Mouse (Mus musculus) retina, embryonic 14.5 days (tissue): ENCODE measurements at regions not wholly inside any gene's neighbourhood (a gene's known extent, or its start where the extent isn't known, plus 50 kb on each side); places are given as distances from the start of the nearest gene placed in this dataset.

ENCODE experiments used
- DNase-seq: peaks from one replicate; pipeline ENCODE4 v3.0.0-alpha.2; 2015; ENCODE audit warnings: low spot score

DNA sequence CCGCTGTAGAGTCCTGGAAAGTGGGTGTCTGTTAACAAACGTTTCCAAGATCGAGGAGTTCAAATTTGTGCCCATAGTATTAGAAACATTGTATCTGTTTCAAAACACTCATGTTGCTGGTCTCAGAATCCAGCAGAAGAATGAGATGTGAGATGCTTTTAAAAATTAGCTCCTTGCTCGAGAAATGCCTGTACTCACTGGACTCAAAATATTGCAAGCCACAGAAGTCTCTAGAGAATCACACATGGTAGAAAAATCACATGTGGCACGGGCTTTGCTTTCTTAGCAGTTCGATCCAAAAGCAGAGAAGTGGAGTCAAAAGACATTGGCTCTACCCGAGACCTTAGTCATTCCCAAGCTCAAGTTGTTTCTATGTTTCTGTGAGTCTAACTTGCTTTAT, 67.0 kb upstream of the Cpsf6 start:
- DNase-seq, result no peak

DNA sequence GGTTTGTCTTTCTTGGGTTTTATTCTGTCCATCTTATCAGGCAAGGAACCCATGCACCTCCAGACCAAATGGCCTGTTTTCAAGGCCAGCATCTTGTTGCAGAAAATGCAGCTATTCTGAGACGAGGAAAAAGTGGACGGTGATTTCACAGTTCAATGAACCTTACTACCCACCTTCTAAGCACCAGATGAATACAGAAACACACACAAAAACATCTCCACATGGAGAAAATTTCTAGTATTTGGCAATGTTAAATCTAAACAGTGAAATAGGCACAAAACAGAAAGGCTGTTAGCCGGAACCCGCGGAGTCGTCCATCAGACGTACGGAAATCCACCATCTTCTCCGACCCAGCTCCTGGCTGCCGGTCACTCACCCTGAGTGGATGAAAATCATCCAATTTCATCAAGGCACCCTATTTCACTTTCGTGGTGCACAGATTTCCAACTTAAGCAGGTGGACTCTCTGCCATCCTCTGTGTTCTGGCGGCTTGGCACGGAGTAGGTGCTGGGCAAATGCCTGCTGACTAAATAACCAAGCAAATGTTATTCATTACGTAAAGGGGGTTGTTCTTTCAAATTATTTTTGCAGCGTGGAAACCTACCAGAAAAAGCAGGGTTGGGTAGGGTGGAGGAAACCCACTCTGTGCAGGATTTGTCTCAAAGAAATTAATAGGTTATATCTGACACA, 66.1 kb upstream of the Cpsf6 start:
- DNase-seq, result no peak

DNA sequence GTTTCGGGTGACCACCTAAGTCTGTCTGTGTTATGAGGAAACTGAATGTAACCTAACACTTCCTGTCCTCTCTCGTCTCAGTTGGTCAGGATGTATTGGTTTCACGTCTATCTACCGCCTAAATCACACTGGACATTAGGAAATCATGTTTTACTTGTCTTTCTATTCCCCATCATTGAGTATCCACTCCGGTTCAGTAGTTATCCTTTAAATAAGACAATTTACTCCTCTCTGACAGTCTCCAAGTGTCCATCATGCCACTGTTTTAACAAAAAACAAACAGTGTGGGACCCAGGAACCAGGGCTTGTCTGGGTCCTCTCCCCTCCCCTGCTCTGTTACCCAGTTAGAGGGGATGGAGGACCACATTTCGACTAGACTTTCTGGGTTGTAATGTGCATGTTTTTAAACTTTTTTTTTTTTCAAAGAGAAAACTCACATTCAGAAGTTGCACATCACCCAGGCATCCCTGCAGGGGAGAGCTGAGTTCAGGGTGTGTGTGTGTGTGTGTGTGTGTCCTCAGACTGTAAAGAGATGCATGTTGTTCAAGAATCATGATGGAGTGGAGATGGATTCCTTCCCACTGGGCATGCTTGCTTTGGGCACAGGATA, 65.5 kb upstream of the Cpsf6 start:
- no peak for DNase-seq

DNA sequence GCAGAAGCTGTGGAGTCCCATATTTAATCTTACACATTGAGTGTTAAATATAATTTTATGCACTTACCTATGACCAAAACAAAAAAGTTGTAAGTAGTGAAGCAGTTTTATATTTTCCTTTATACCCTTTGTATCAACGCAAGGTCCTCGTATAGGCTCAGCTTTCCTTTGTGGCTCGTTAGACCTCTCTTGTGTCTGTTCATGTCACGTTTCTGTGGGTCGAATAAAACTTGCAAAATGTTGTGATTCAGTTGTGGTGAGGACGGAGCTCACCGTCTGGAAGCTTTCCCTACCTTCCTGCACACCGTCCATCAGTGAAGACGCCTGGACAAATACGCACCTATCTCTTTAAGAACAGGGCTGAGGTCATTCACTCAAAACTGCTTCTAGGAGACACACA, 64.9 kb upstream of the Cpsf6 start:
- DNase-seq, result no peak

DNA sequence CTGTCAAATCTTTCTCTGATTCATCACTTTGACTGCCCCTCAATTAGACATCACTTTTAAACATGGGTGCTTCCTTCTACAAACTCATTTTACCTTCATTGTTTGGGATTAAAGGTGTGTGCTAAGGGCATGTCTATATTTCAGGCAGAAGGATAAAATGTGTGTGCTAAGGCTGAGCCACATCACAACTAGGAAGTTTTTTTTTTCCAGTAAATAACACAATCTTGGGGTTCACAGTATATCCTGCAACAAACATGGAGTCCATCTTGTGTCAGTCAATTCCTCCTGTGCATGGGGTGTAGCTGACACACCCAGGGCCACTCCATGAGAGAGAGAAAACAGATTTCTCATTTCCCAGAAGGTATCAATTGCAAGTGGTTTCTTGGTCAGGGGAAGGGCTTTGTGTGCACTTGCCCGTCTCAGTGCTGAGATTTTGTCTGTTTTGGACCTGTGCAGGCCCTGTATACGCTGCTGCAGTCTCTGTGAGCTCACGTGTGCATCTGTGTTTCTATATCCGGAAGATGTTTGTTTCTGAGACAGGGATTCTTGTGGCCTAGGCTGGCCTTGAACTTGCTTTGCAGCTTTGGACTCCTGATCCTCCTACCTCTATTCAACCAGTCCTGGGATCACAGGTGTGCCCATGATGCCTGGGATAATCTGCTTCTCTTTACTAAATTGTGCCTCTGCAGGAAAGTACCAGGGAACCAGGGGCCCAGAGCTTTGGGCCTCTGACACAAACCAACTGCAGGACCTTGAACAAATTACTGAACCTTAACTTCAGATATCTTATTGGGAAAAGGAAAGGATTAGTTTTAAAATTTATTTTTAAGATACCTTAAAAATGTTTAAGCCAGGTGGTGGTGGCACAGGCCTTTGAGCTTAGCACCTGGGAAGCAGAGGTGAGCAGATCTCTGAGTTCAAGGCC, 63.9 kb upstream of the Cpsf6 start:
- no peak for DNase-seq

DNA sequence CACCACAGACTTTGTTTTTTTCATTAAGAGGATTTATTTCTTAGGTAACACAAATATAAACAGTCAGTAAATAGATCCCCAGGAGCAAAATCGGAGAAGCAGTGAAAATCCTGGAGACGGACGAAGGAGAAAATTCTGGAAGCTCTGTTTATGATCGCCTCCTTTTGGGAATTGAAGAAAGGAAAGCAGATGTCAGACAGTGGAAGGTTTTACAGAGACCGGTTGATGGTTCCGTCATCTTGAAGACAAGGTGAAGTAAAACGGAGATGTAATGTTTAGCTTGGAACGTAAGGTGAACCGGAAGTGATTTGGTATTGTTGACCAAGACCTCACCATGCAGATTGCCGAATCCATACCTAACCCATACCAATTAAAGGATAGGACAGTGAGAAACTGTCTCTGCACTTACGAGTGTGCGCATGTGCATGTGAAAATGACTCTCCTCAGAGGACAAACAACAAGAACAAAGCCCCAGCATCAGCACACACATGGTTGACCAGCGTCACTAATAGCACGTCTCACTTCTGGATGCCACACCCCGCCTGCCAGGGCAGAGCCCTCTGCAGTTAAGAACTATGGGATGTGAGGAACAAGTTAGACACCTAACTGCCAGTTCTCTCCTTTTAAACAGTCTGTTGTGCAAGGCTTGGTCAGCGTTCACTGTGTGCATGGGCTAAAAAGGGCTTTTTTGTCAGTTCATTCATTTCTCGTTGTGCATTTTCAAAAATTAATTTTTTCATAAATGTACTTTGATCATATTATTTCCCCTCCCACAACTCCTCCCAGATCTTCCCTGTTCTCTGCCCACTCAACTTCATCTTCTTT, 62.4 kb upstream of the Cpsf6 start:
- DNase-seq, result no peak

DNA sequence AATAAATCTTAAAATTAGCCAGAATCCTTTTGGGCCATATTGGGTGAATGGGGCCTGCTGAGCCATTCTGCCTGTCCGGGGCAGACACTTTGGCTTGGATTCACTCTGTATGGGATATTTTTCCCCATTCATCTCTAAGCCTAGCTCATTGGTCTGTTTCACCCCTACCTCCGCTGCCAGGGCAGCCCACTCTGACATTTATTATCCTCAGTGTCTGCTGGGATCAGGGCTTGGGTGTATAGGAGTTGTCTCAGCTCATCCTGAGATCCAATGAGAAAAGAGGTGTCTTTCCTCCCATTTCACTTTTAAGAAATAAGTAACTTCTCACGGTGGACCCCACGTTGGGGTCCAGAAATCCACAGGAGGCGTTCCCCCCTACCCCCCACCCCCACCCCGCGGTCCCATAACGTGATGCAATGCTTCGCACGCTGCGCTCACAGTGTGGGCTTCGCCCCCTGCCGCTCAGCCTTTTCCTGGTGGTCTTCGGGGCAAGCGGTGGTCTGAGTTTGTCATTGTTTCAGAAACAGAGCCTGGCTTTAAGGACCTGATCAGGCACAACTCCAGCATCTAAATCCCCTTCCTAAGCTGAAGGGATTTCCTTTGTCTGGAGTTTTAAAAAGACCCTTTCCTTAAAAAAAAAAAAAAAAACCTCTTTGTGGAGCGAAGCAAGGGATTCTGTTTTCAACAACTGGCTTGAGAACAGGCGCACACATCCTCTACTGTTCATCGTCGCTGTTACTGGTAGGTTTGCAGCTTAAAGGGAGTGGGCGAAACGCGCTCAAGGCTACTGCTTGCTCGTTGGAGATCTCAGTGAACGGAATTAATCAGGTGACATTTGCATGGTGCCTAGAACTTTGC, 61.5 kb upstream of the Cpsf6 start:
- DNase-seq, result no peak

DNA sequence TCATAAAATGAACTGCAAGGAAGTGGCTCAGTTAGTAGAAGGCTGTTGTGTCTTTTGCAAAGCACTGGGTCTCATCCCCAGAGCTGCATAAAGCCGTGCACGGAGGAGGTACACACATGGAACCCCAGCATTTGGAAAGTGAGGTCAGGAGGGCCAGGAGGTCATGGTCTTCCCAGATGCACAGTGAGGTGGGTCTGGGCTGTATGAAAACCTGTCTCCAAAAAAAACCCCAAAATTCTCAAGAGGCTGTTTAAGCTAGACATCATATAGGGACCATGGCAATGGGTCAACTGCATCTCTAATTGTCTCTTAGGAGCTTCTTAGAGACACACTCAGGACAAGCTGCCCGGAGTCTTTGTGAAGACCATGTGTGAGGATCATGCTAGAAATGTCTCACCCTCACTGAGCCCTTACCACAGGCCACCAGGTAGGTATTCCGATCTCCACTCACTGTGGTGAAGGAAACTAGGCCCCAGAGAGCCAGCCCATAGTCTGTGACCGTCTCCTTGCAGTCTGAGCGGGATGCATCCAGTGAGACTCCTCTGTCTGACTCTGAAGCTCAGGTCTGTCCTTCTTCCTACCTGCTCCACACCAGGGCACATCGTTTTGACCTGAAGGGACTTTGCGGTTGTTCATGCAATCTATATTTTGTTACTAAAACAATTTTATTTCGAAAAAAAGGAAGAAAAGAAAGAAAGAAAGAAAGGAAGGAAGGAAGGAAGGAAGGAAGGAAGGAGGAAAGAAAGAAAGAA, 60.6 kb upstream of the Cpsf6 start:
- DNase-seq, result no peak

DNA sequence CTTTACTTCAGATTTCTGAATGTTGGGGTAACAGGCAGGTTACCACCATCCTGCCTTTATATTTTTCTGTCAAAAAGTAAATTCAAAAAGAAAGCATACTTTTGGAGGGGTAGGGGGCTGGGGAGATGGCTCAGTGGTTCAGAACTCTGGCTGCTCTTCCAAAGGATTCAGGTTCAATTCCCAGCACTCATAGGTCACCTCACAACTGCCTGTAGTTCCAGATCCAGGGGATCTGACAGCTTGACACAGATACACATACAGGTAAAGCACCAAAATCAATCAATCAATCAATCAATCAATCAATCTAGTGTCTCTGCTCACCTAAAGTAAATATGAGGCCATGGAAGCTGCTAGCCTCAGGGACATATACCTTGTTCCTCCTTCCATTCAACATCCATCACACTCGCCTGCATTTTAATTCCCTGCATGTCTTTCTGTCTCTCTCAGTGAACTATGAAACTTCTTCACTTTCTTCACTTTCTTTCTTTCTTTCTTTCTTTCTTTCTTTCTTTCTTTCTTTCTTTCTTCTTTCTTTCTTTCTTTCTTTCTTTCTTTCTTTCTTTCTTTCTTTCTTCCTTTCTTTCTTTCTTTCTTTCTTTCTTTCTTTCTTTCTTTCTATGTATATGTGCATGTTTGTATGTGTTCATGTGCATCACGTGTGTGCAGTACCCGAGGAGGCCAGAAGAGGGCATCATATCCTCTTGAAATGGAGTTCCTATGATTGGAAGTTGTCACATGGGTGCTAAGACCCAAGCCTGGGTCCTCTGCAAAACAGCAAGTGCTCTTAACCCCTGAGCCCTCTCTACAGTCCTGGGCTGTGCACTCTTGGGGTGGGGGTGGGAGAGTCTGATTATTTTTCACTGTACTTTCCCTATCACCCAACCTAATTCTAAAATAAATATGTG, 59.6 kb upstream of the Cpsf6 start:
- no peak for DNase-seq

DNA sequence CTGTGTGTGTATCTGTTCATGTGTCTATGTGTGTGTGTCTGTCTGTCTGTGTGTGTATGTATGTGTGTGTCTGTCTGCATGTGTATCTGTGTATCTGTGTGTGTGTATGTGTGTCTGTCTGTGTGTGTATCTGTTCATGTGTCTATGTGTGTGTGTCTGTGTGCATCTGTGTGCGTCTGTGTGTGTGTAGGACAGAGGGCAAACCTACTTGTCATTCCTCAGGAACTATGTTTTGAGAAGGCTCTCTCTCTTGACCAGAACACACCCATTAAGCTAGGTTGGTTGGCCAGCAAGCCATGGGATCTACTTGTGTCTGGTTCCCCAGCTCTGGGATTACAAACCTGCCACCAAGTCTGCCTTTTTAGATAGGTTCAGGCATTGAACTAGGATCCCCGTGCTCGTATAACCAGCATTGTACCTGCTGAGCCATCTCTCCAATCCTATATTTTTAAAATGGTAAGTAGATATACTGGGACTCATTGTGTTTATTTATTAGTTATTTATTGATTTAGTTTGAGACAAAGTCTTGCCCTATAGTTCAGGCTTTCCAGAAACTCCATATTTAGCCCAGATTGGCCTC, 58.9 kb upstream of the Cpsf6 start:
- no peak for DNase-seq

DNA sequence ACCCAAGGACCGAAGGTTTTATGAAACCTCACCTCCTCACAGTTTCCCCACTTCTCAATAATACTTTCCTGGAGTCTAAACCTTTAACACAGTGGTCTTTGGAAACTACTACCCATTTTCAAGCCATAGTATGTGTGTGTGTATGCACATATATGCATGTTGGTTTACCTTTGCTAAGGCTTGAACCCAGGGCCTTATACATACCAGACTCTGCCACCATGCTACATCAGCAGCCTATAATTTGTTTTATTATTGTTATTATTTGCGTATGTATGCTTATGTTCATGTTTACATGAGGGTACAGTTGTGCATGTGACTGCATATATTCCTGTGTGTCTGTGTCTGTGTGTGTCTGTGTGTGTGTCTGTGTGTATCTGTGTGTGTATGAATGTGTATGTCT, 58.2 kb upstream of the Cpsf6 start:
- DNase-seq, result no peak

DNA sequence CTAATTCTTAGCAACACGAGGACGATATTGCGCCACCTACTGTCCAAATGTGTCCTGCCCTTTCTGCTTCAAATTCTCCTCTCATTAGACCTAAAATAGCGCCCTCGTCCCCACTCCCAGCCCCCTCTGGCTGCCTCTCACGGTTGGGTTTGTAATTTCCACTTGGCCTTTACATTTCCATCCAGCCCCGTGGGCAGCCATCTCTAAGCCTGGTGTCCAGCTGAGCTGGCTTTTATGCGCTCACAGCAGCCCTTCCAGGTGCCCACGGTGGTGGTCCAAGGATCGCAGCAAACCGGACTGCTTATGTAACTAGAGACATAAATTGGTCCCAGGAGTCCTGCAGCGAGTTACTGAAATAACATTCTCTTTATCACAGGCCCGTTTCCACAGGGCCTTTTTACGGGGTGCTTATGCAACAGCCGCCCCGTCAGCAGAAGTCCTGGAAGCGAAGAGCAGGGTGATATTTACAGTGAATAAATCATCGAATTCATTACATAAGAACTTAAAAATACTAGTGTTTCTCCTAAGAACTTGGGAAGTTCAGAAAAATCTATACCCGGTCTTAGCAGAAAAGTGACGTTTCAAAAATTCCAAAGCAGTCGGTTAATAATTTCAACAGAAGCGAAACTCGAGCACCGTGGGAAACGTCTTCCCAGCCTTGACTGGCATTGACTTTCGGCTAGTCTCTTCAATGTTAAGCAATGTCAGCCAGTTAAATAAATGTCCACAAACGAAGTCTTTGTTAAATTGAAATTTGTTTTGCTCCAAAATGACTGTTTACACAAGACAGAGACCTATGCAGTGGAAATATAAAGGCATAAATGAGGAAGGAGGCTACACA, 57.3 kb upstream of the Cpsf6 start:
- peak; percentile 82 for DNase-seq

DNA sequence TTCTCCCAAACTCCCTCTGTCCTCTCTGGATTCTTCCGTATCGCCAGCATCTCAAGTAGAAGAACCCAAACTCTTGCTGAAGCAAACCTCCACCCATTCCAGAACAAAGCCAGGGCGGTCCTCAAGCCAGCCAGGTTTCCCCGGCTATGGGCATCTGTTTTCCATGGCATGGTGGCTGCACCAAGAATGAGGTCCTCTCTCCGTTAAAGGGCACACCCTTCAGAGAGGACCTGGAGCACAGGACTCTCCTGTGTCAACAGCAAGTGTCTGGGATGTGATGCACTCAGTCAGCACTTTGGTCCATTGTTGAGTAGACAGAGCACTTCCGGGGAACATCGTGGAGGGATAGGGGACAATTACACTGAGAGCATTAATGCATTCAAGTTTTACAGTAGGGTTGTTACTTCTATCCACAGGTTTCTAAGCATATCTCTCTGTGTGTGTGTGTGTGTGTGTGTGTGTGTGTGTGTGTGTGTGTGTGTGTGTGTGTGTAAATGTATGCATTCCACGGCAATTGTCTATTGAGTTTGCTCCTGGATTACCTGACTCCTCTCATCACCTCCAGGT, 56.6 kb upstream of the Cpsf6 start:
- DNase-seq, result no peak

DNA sequence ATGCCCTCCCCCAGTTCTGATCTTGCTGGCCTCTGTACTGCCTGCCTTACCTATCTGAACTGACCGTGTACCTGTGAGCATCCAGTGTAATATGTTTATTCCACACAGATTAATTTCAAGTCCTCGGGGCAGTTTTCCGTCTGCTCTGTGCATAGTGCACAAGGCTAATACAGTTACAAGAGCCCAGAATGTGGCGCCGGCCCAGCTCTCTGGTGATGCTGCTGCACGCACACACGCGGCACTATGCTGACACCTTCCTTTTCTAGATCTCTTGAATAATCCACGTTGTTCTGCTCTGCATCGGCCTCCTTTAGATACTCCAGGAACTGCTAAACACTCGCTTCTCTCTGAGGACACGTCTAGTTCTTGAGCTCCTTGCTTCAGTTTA, 55.9 kb upstream of the Cpsf6 start:
- DNase-seq, result no peak

DNA sequence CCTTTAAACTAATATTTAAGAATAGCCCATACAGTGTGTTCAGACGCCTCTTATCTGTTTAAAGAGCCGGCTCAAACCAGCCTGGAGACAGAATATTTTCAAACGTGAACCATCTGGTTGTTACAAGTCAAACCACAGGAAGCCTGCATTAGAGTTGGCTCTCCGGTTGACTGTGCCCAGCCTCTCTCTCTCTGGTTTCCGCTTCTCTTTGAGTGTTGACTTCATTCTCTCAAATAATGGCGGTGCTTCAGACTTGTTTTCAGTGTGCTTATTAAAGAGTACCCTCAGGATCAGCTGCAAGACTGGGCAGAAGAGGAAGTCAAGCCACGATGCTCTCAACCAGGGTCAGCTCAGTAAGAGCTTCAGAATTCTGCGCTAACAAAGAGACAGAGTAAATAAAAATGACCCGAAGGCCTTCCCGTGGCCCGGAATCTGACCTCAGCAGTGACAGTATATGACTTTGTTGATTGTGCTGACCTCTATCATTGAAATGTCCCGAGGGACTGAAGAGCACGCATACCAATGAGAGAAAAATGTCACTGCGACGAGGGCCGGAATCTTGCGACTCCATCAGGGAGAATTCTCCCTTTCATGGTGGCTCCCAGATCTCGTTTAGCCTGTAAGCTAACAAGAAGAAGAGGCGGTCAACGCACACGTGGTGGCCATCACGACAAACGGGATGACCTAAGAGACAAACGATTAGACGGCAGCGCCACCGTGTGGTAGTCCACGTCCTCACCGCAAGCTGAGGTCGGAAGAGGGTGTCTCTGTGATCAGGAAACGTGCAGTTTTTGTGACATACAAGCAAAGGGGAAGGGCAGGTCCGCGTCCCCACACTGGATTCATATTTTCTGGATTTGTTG, 55.3 kb upstream of the Cpsf6 start:
- DNase-seq, result peak; percentile 97

DNA sequence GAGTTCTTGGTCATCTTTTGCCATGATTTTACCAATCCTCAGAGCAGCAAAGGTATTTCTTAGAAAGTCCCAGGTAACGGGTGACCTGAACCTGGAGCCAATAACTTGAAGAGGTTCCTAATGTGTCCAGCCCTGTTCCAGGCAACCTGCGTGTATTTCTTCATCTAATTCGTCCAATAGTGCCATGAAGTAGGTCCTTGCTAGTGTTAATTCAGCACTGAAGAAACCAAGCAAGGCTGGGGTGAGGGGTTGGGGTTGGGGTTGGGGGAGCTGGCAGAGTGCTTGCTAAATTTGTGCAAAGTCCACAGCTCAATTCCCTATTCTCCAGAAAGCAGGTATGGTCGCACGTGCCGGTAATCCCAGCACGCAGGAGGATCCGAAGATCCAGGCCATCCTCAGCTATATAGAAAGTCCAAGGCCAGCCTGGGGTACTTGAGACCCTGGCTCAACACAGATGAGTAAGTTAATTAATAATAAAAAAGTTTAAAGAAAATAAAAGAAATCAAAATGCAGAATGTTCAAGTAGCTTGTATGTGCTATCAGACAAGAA, 54.6 kb upstream of the Cpsf6 start:
- DNase-seq, result no peak
